Mouse (Mus musculus): ENCODE results near the gene Rnf2. TPM values are rescaled to one million over a fixed set of nuclear protein-coding genes. Genes with fewer than 3 reads are reported as not detected.
"Not testable (repeated sequence)": the region's sequence is repeated elsewhere in the genome, so short reads cannot be mapped to it uniquely, and the experiment has no call there.

Rnf2 gene
- polyA plus RNA-seq, 1 experiment from 2014 or later = 74.3 TPM

- DNase-seq (ENCODE audit: low spot score) = no peak
- no peak for ATAC-seq (replicated peaks; ENCODE audit: low FRiP score, low read depth)
- no peaks in the 10 kb centered on the region for H3K36me3 ChIP-seq (ENCODE audit: insufficient read depth, low read length)
Observed at GRCm38 (mm10) chr1:151493826-151494225, 6.9 kb downstream of the Rnf2 start.

GRCm38 (mm10) chr1:151492419-151492818, 8.3 kb downstream of the Rnf2 start:
- WGBS = 34% methylated on average over 1 of the region's 1 CpGs
- Histone ChIP-seq H3K27ac (no peak overlapping the region), H3K4me2 (ENCODE audit: low read length) (no peak overlapping the region), H3K9ac (ENCODE audit: low read depth, low read length) (no peak overlapping the region), H3K4me3 (replicated peaks; ENCODE audit: low read depth, low read length) (no peak overlapping the region), H3K9me3 (replicated peaks; ENCODE audit: low read length) (no peaks in the 10 kb centered on the region), H3K4me1 (replicated peaks; ENCODE audit: insufficient read depth, low read length) (0 out of 2 replicates have a peak, but pooled peaks cover 3% of the 10 kb centered on the region), H3K36me3 (ENCODE audit: insufficient read depth, low read length) (no peaks in the 10 kb centered on the region), H3K27me3 (ENCODE audit: insufficient read depth, low read length) (no peaks in the 10 kb centered on the region)
- DNase-seq (ENCODE audit: low spot score) = peak; percentile 50
- no peak for ATAC-seq (replicated peaks; ENCODE audit: low FRiP score, low read depth)
- peak; percentile 65 for TF ChIP-seq CTCF (IDR thresholded peaks at IDR 0.05; ENCODE audit: low read depth)

More at GRCm38 (mm10) chr1:151493826-151494225, 6.9 kb downstream of the Rnf2 start:
- Histone ChIP-seq H3K27ac (no peak overlapping the region), H3K9ac (ENCODE audit: low read depth, low read length) (no peak overlapping the region), H3K4me2 (ENCODE audit: low read length) (no peak overlapping the region), H3K4me3 (replicated peaks; ENCODE audit: low read depth, low read length) (no peak overlapping the region), H3K27me3 (ENCODE audit: insufficient read depth, low read length) (no peaks in the 10 kb centered on the region), H3K4me1 (replicated peaks; ENCODE audit: insufficient read depth, low read length) (peaks cover 3% of the 10 kb centered on the region; the same call in 1 of the 2 replicates), H3K9me3 (replicated peaks; ENCODE audit: low read length) (no peaks in the 10 kb centered on the region)
- TF ChIP-seq CTCF (IDR thresholded peaks at IDR 0.05; ENCODE audit: low read depth) = no peak

- Histone ChIP-seq H3K4me1 (replicated peaks; ENCODE audit: insufficient read depth, low read length) (0 out of 2 replicates have a peak, but pooled peaks cover 3% of the 10 kb centered on the region), H3K36me3 (ENCODE audit: insufficient read depth, low read length) (no peaks in the 10 kb centered on the region), H3K9ac (ENCODE audit: low read depth, low read length) (no peak overlapping the region), H3K9me3 (replicated peaks; ENCODE audit: low read length) (no peaks in the 10 kb centered on the region), H3K4me3 (replicated peaks; ENCODE audit: low read depth, low read length) (no peak overlapping the region), H3K27ac (no peak overlapping the region), H3K4me2 (ENCODE audit: low read length) (no peak overlapping the region), H3K27me3 (ENCODE audit: insufficient read depth, low read length) (no peaks in the 10 kb centered on the region)
- TF ChIP-seq CTCF (IDR thresholded peaks at IDR 0.05; ENCODE audit: low read depth) = no peak
- ATAC-seq (replicated peaks; ENCODE audit: low FRiP score, low read depth) (no peak), DNase-seq (ENCODE audit: low spot score) (no peak)
- WGBS = 83% methylated on average over 6 of the region's 6 CpGs
Observed at GRCm38 (mm10) chr1:151489806-151490205, 10.9 kb downstream of the Rnf2 start.

- H3K4me3 ChIP-seq (replicated peaks; ENCODE audit: low read depth, low read length) = no peak overlapping the region
- H3K4me2 ChIP-seq (ENCODE audit: low read length) = no peak overlapping the region
- no peak for TF ChIP-seq CTCF (IDR thresholded peaks at IDR 0.05; ENCODE audit: low read depth)
- WGBS = 71% methylated on average over 5 of the region's 5 CpGs
- H3K36me3 ChIP-seq (ENCODE audit: insufficient read depth, low read length) = 0 out of 2 replicates have a peak, but pooled peaks cover 4% of the 10 kb centered on the region
- ATAC-seq (replicated peaks; ENCODE audit: low FRiP score, low read depth) (no peak), DNase-seq (ENCODE audit: low spot score) (no peak)
- H3K27ac ChIP-seq = no peak overlapping the region
- no peaks in the 10 kb centered on the region for H3K9me3 ChIP-seq (replicated peaks; ENCODE audit: low read length)
- H3K4me1 ChIP-seq (replicated peaks; ENCODE audit: insufficient read depth, low read length) = peaks cover 7% of the 10 kb centered on the region; the same call in 1 of the 2 replicates
- H3K27me3 ChIP-seq (ENCODE audit: insufficient read depth, low read length) = no peaks in the 10 kb centered on the region
- no peak overlapping the region for H3K9ac ChIP-seq (ENCODE audit: low read depth, low read length)
Observed at GRCm38 (mm10) chr1:151484754-151485153, 16.0 kb downstream of the Rnf2 start.

GRCm38 (mm10) chr1:151483568-151483967, 17.2 kb downstream of the Rnf2 start:
- Histone ChIP-seq H3K4me1 (replicated peaks; ENCODE audit: insufficient read depth, low read length) (peaks cover 7% of the 10 kb centered on the region; the same call in 1 of the 2 replicates), H3K27ac (no peak overlapping the region), H3K9me3 (replicated peaks; ENCODE audit: low read length) (no peaks in the 10 kb centered on the region), H3K4me3 (replicated peaks; ENCODE audit: low read depth, low read length) (no peak overlapping the region), H3K36me3 (ENCODE audit: insufficient read depth, low read length) (0 out of 2 replicates have a peak, but pooled peaks cover 4% of the 10 kb centered on the region), H3K4me2 (ENCODE audit: low read length) (no peak overlapping the region), H3K27me3 (ENCODE audit: insufficient read depth, low read length) (no peaks in the 10 kb centered on the region), H3K9ac (ENCODE audit: low read depth, low read length) (no peak overlapping the region)
- peak; percentile 60 for TF ChIP-seq CTCF (IDR thresholded peaks at IDR 0.05; ENCODE audit: low read depth)
- DNase-seq (ENCODE audit: low spot score) (no peak), ATAC-seq (replicated peaks; ENCODE audit: low FRiP score, low read depth) (0 out of 2 replicates have a peak, but pooled peaks have one; percentile 13)
- WGBS = 71% methylated on average over 1 of the region's 1 CpGs

GRCm38 (mm10) chr1:151482497-151482896, 18.3 kb downstream of the Rnf2 start:
- DNase-seq (ENCODE audit: low spot score) (no peak), ATAC-seq (replicated peaks; ENCODE audit: low FRiP score, low read depth) (no peak)
- TF ChIP-seq CTCF (IDR thresholded peaks at IDR 0.05; ENCODE audit: low read depth) = no peak
- Histone ChIP-seq H3K4me2 (ENCODE audit: low read length) (no peak overlapping the region), H3K4me3 (replicated peaks; ENCODE audit: low read depth, low read length) (no peak overlapping the region), H3K9ac (ENCODE audit: low read depth, low read length) (no peak overlapping the region), H3K9me3 (replicated peaks; ENCODE audit: low read length) (no peaks in the 10 kb centered on the region), H3K27me3 (ENCODE audit: insufficient read depth, low read length) (no peaks in the 10 kb centered on the region), H3K27ac (no peak overlapping the region), H3K4me1 (replicated peaks; ENCODE audit: insufficient read depth, low read length) (peaks cover 7% of the 10 kb centered on the region; the same call in 1 of the 2 replicates), H3K36me3 (ENCODE audit: insufficient read depth, low read length) (0 out of 2 replicates have a peak, but pooled peaks cover 4% of the 10 kb centered on the region)
- 93% methylated on average over 1 of the region's 1 CpGs for WGBS

GRCm38 (mm10) chr1:151472386-151472785, 28.4 kb downstream of the Rnf2 start:
- H3K4me1 ChIP-seq (replicated peaks; ENCODE audit: insufficient read depth, low read length); H3K27ac ChIP-seq; DNase-seq (ENCODE audit: low spot score); H3K27me3 ChIP-seq (ENCODE audit: insufficient read depth, low read length); H3K9me3 ChIP-seq (replicated peaks; ENCODE audit: low read length); H3K9ac ChIP-seq (ENCODE audit: low read depth, low read length); H3K4me2 ChIP-seq (ENCODE audit: low read length); ATAC-seq (replicated peaks; ENCODE audit: low FRiP score, low read depth); H3K4me3 ChIP-seq (replicated peaks; ENCODE audit: low read depth, low read length): not testable (repeated sequence)
- WGBS = 91% methylated on average over 8 of the region's 8 CpGs
- H3K36me3 ChIP-seq (ENCODE audit: insufficient read depth, low read length) = peaks cover 38% of the 10 kb centered on the region
